Mouse (Mus musculus) ES-E14 (cell line): ENCODE measurements around the gene Hdac11. TPM values are rescaled to one million over a fixed set of nuclear protein-coding genes. Genes with fewer than 3 reads are reported as not detected.
A peak's percentile ranks its signal among the peaks of the same experiment; 100 is the strongest.

ENCODE experiments used
- DNase-seq: peaks from one replicate; pipeline ENCODE4 v3.0.0-alpha.2; 2013; ENCODE audit warnings: low read depth, low spot score
- H3K27ac ChIP-seq: 2 replicates; pipeline ENCODE4 v1.5.1; 2012; ENCODE audit warnings: low read depth, mild to moderate bottlenecking, low read length, moderate library complexity, mixed read lengths; ENCODE audit not compliant: poor library complexity, insufficient read depth, severe bottlenecking
- H3K36me3 ChIP-seq: 2 replicates; pipeline ENCODE4 v1.6.1; 2012; ENCODE audit warnings: mild to moderate bottlenecking, low read length, moderate library complexity, mixed read lengths; ENCODE audit not compliant: control insufficient read depth, poor library complexity, insufficient read depth, severe bottlenecking
- H3K4me1 ChIP-seq, 2 experiments: fragments of 150-350 bp in 1 of 2; sonication (generic) in 1 of 2; 2 replicates each; pipeline ENCODE4 v1.6.1; 2012; ENCODE audit warnings: low read length in 2 of 2, mild to moderate bottlenecking in 1 of 2, mixed read lengths in 1 of 2; ENCODE audit not compliant: control insufficient read depth in 2 of 2, insufficient read depth in 2 of 2, poor library complexity in 1 of 2
- H3K4me3 ChIP-seq, 2 experiments: fragments of 150-350 bp in 1 of 2; sonication (generic) in 1 of 2; 2 replicates each; pipeline ENCODE4 v1.5.1; 2012; ENCODE audit warnings: low read length in 2 of 2, low read depth in 1 of 2, mild to moderate bottlenecking in 1 of 2, mixed read lengths in 1 of 2; ENCODE audit not compliant: insufficient read depth in 1 of 2, poor library complexity in 1 of 2, severe bottlenecking in 1 of 2
- H3K9ac ChIP-seq: 2 replicates; pipeline ENCODE4 v1.6.1; 2012; ENCODE audit warnings: low read depth, mild to moderate bottlenecking, low read length, mixed read lengths; ENCODE audit not compliant: poor library complexity, insufficient read depth, severe bottlenecking
- H3K9me3 ChIP-seq: fragments of 150-350 bp; sonication (generic); 2 replicates; pipeline ENCODE4 v1.6.1; 2012; ENCODE audit warnings: low read depth, mild to moderate bottlenecking, low read length; ENCODE audit not compliant: control insufficient read depth, insufficient read depth
- CHD2 ChIP-seq: IDR thresholded peaks from 2 replicates; pipeline ENCODE4 v1.6.1; 2014; ENCODE audit warnings: mild to moderate bottlenecking, low read depth, low read length, inconsistent platforms
- HCFC1 ChIP-seq: IDR thresholded peaks from 2 replicates; pipeline ENCODE4 v1.6.1; 2012; ENCODE audit warnings: low read length, inconsistent platforms, borderline replicate concordance; ENCODE audit not compliant: insufficient read depth
- MAFK ChIP-seq: IDR thresholded peaks from 2 replicates; pipeline ENCODE4 v1.6.1; 2014; ENCODE audit warnings: mild to moderate bottlenecking, low read depth, low read length, inconsistent platforms; ENCODE audit not compliant: insufficient read depth
- ZC3H11A ChIP-seq: IDR thresholded peaks from 2 replicates; pipeline ENCODE4 v1.6.1; 2012; ENCODE audit warnings: low read depth, mild to moderate bottlenecking, inconsistent platforms, low read length, borderline replicate concordance
- ZNF384 ChIP-seq: IDR thresholded peaks from 2 replicates; pipeline ENCODE4 v1.6.1; 2012; ENCODE audit warnings: low read depth, low read length, inconsistent platforms
- in situ Hi-C, 2 experiments: fragments of 600-800 bp; cut with MboI; formaldehyde crosslinking; loops; one replicate each; pipeline ENCODE4 v1.15.1; 2025; ENCODE audit warnings: low sequenced_read_pairs in 2 of 2, inconsistent platforms in 1 of 2; ENCODE audit not compliant: unreplicated experiment in 2 of 2
- total RNA-seq: library from RNA; depleted of rRNA; stranded (reverse); fragments of 300-350 nt; gene quantifications from 2 replicates; pipeline ENCODE4 v1.2.3, GENCODE M21; 2012

Hdac11 gene
- total RNA-seq, 1 experiment = 2.6 TPM

DNA sequence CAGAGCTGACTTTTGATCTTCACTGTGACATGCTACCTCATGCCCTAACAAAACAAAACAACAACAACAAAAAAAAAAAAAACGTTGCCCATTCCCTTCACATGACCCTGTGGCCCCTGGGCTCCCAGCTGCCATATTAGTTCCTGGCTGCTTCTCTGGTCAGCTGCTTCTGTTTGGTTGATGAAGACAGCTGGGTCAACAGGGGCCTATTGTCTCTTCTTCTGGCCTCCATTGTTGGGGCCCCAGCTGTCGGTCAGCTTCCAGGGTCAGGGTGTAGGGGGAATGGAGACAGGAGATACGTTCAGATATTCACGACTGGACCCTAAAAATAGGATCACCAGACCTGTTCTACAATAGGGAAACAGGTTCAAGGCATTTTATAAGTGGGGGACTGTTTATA, 403 bp upstream of the Hdac11 start:
- peaks cover 2% of the 10 kb centered on the region in 2 experiments; a peak in 1 of 4 replicates for H3K4me1 ChIP-seq
- no peaks in the 10 kb centered on the region for H3K36me3 ChIP-seq
- H3K4me3 ChIP-seq = no peak overlapping the region
- H3K9me3 ChIP-seq = no peaks in the 10 kb centered on the region
- H3K27ac ChIP-seq = no peak overlapping the region
- DNase-seq = no peak
- TF ChIP-seq ZC3H11A (no peak), HCFC1 (no peak), CHD2 (no peak), MAFK (no peak)
- no peak overlapping the region for H3K9ac ChIP-seq
- in situ Hi-C loops = loop anchor here in 1 of 2 experiments (25.0 kb wide), 1 partner anchor 106 kb away; no protein-coding TSS in a partner anchor

DNA sequence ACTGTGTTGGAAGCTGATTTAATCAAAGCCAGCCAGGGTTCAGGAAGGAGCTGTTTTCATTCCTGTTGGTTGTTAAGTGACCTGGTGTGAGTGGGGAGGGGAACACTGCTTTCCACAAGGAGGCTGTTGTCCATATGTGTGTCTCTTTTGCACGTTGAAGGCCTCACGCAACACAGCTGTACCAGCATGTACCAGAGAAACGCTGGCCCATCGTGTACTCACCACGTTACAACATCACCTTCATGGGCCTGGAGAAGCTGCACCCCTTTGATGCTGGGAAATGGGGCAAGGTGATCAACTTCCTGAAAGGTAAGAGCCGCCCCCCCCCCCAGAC, 739 bp downstream of the Hdac11 start:
- H3K27ac ChIP-seq = no peak overlapping the region
- no peak for TF ChIP-seq CHD2
- TF ChIP-seq HCFC1 = no peak
- no peak for TF ChIP-seq MAFK
- TF ChIP-seq ZNF384 = no peak
- no peak for TF ChIP-seq ZC3H11A
- peak overlapping the region; percentile 75 for H3K4me3 ChIP-seq
- no peak for DNase-seq
- H3K36me3 ChIP-seq = no peaks in the 10 kb centered on the region
- peak overlapping the region; percentile 51 for H3K9ac ChIP-seq
- in situ Hi-C loops = loop anchor here in 1 of 2 experiments (25.0 kb wide), 1 partner anchor 105 kb away; no protein-coding TSS in a partner anchor
- H3K9me3 ChIP-seq = no peaks in the 10 kb centered on the region
- peaks cover 2% of the 10 kb centered on the region in 2 experiments; a peak in 1 of 4 replicates for H3K4me1 ChIP-seq

- Histone ChIP-seq H3K36me3 (no peaks in the 10 kb centered on the region), H3K9me3 (no peaks in the 10 kb centered on the region), H3K27ac (no peak overlapping the region), H3K4me1 (peaks cover 2% of the 10 kb centered on the region in 2 experiments; a peak in 1 of 4 replicates), H3K4me3 (no peak overlapping the region), H3K9ac (no peak overlapping the region)
- TF ChIP-seq ZC3H11A = no peak
- no peak for TF ChIP-seq MAFK
- TF ChIP-seq ZNF384 = no peak
- TF ChIP-seq CHD2 = no peak
- no peak for TF ChIP-seq HCFC1
- DNase-seq = no peak
- in situ Hi-C loops = loop anchor here in 1 of 2 experiments (25.0 kb wide), 1 partner anchor 103 kb away; no protein-coding TSS in a partner anchor
These were observed 2.6 kb downstream of the Hdac11 start for GRCm38 (mm10) chr6:91159047-91159446.

- H3K27ac ChIP-seq = no peak overlapping the region
- TF ChIP-seq CHD2 = no peak
- no peak for TF ChIP-seq ZNF384
- TF ChIP-seq MAFK = no peak
- no peak for TF ChIP-seq HCFC1
- no peak for TF ChIP-seq ZC3H11A
- in situ Hi-C loops = loop anchor here (10.0 to 25.0 kb wide), 2 partner anchors 94 to 102 kb away; no protein-coding TSS in a partner anchor
- no peak overlapping the region for H3K9ac ChIP-seq
- H3K4me3 ChIP-seq = no peak overlapping the region
- DNase-seq = no peak
- H3K4me1 ChIP-seq = peaks cover 2% of the 10 kb centered on the region in 2 experiments; a peak in 1 of 4 replicates
- H3K36me3 ChIP-seq = no peaks in the 10 kb centered on the region
- H3K9me3 ChIP-seq = no peaks in the 10 kb centered on the region
These were observed 3.9 kb downstream of the Hdac11 start for GRCm38 (mm10) chr6:91160399-91160798.
